Mouse (Mus musculus) heart, embryonic 14.5 days (tissue): ENCODE data around the gene 0610040J01Rik. TPM values are rescaled to one million over a fixed set of nuclear protein-coding genes. Genes with fewer than 3 reads are reported as not detected.

Source experiments
- ATAC-seq: fragments of 200-750 bp; cut with Nextera tagmentation; 2 replicates; pipeline ENCODE4 v1.8.0; 2017; ENCODE audit warnings: low read depth, moderate TSS enrichment; ENCODE audit not compliant: insufficient number of reproducible peaks, insufficient read depth, low FRiP score
- H3K27ac ChIP-seq, 2 experiments: fragments of 200-500 bp in 1 of 2; fragments of 300-500 bp in 1 of 2; sonication (generic) in 1 of 2; replicated peaks in 1 of 2; 2 replicates each; pipeline ENCODE4 v1.5.1; 2012 to 2014; ENCODE audit warnings: low read depth in 2 of 2, low read length in 2 of 2, control low read depth in 1 of 2, mild to moderate bottlenecking in 1 of 2, mixed read lengths in 1 of 2; ENCODE audit not compliant: control insufficient read depth in 1 of 2, insufficient read depth in 1 of 2
- H3K27me3 ChIP-seq: fragments of 300-500 bp; sonication (generic); 2 replicates; pipeline ENCODE4 v1.6.1; 2014; ENCODE audit warnings: mild to moderate bottlenecking, low read length, control low read depth; ENCODE audit not compliant: control insufficient read depth, insufficient read depth
- H3K36me3 ChIP-seq: fragments of 300-500 bp; sonication (generic); 2 replicates; pipeline ENCODE4 v1.6.1; 2014; ENCODE audit warnings: mild to moderate bottlenecking, control low read depth, low read length, mixed read lengths; ENCODE audit not compliant: control insufficient read depth, insufficient read depth
- H3K4me1 ChIP-seq, 2 experiments: fragments of 200-500 bp in 1 of 2; fragments of 300-500 bp in 1 of 2; sonication (generic) in 1 of 2; 2 replicates each; pipeline ENCODE4 v1.6.1; 2012 to 2014; ENCODE audit warnings: low read length in 2 of 2, control low read depth in 1 of 2, mixed read lengths in 1 of 2; ENCODE audit not compliant: control insufficient read depth in 2 of 2, insufficient read depth in 2 of 2
- H3K4me2 ChIP-seq: fragments of 300-500 bp; sonication (generic); 2 replicates; pipeline ENCODE4 v1.6.1; 2014; ENCODE audit warnings: mild to moderate bottlenecking, low read length
- H3K4me3 ChIP-seq, 2 experiments: fragments of 200-500 bp in 1 of 2; fragments of 300-500 bp in 1 of 2; sonication (generic) in 1 of 2; 2 replicates each; pipeline ENCODE4 v1.5.1; 2012 to 2014; ENCODE audit warnings: low read length in 2 of 2, mild to moderate bottlenecking in 2 of 2, control low read depth in 1 of 2, low read depth in 1 of 2, moderate library complexity in 1 of 2; ENCODE audit not compliant: control insufficient read depth in 1 of 2, insufficient read depth in 1 of 2
- H3K9ac ChIP-seq: fragments of 300-500 bp; sonication (generic); 2 replicates; pipeline ENCODE4 v1.6.1; 2014; ENCODE audit warnings: mild to moderate bottlenecking, low read length
- H3K9me3 ChIP-seq: fragments of 300-500 bp; sonication (generic); 2 replicates; pipeline ENCODE4 v1.6.1; 2016; ENCODE audit warnings: low read length, control low read depth; ENCODE audit not compliant: control insufficient read depth
- WGBS: fragments of 180-500 bp; shearing (Covaris S2); extraction: QIAGEN DNeasy Blood & Tissue Kit; methylation state at CpG from one replicate; pipeline ENCODE4 v1.1.7; 2014; 5-methylcytosine and 5-hydroxymethylcytosine counted together
- polyA plus RNA-seq: library from polyadenylated mRNA; unstranded; fragments of >200 nt; fragmentation: Nextera tagmentation; extraction: Ambion mirVana; gene quantifications from 2 replicates; pipeline ENCODE4 v1.2.1, GENCODE M21; 2014

0610040J01Rik gene
- polyA plus RNA-seq, 1 experiment from 2014 or later, result 0.63 TPM

DNA sequence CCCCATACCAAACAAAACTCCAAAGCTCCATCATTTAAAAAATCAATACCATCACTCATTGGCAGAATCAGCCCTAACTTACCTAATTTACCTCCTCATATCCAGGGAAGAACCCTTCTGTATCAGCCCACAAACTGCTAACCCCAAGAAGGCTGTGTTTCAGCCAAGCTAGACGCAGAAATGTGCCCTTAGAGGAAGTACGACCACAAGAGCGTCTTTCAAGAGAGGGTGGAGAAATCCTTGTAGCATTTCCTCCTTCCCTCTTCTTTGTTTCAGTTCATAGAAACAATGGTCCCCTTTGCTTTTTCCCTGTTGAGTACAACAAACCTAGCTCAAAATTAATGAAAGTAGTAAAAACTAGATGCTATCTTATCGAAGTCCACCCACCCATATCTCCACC is 18.9 kb downstream of the 0610040J01Rik start:
- Histone ChIP-seq H3K4me2 (no peak overlapping the region), H3K36me3 (no peaks in the 10 kb centered on the region), H3K4me3 (no peak overlapping the region), H3K9me3 (no peaks in the 10 kb centered on the region), H3K9ac (no peak overlapping the region), H3K27me3 (no peaks in the 10 kb centered on the region), H3K4me1 (no peaks in the 10 kb centered on the region), H3K27ac (no peak overlapping the region)
- 77% methylated on average over 4 of the region's 4 CpGs for WGBS
- ATAC-seq, result no peak

DNA sequence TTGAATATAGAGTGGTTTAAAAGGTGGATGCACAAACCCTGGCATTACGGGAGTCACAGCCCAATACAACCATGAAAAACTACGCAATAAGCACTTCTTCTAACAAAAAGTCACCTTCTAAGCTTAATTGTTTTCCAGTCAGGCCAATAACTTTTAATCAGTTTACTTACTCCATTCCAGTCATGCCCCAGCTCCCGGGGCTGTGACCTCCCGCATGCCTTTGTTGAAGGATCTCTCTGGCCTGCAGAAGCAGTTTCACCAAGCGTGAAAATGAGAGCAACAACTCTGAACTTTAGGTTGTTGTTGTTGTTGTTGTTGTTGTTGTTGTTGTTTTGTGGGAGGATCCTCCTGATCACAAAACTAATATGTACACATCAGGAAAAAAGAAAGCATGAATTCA is 21.8 kb downstream of the 0610040J01Rik start:
- Histone ChIP-seq H3K9me3 (no peaks in the 10 kb centered on the region), H3K27ac (no peak overlapping the region), H3K9ac (no peak overlapping the region), H3K36me3 (no peaks in the 10 kb centered on the region), H3K4me1 (no peaks in the 10 kb centered on the region), H3K27me3 (no peaks in the 10 kb centered on the region), H3K4me3 (no peak overlapping the region), H3K4me2 (no peak overlapping the region)
- ATAC-seq, result no peak
- WGBS, result 69% methylated on average over 5 of the region's 5 CpGs

DNA sequence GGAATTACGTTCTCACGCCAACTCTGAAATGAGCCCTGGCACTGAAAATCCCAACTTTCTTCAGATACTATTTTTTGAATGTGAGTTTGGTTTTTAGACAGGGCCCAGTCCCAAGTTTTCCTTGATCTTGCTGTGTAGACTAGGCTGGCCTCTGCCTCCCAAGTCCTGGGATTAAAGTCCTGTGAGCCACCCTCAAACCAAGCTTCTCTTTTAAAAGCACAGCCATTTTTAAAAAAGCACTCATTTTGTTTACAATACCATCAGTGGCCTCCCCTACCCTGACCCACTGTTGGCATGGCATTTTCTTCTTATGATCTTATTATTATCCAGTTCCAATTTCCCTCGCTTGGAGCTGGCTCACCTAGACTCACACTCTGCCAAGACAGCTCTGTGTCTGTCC is 22.3 kb downstream of the 0610040J01Rik start:
- H3K4me1 ChIP-seq, result no peaks in the 10 kb centered on the region
- H3K36me3 ChIP-seq, result no peaks in the 10 kb centered on the region
- WGBS, result 84% methylated on average over 3 of the region's 3 CpGs
- no peaks in the 10 kb centered on the region for H3K27me3 ChIP-seq
- H3K4me3 ChIP-seq, result no peak overlapping the region
- ATAC-seq, result no peak
- H3K9ac ChIP-seq, result no peak overlapping the region
- no peak overlapping the region for H3K27ac ChIP-seq
- no peak overlapping the region for H3K4me2 ChIP-seq
- no peaks in the 10 kb centered on the region for H3K9me3 ChIP-seq

DNA sequence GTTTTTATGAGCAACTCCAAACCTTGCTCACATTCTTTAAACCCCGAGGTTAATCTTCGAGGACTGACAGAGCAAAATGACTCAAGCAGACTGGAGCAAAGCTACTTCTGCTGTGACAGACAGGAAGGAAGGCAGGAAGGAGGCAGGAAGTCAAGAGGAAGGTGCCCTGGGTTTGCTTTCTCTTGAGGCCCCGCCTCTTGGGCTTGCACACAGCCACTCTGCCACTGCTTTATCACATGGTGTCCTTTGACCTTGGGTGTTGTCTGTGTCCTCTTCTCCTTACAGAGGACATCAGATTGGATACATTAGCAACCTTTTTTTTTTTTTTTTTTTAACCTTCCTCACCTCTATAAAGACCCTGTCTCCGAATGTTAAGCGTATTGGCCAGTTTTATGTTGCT is 25.0 kb downstream of the 0610040J01Rik start:
- no peak overlapping the region for H3K4me2 ChIP-seq
- no peak overlapping the region for H3K4me3 ChIP-seq
- H3K9ac ChIP-seq, result no peak overlapping the region
- H3K27ac ChIP-seq, result no peak overlapping the region
- H3K27me3 ChIP-seq, result no peaks in the 10 kb centered on the region
- no peak for ATAC-seq
- no peaks in the 10 kb centered on the region for H3K4me1 ChIP-seq
- no peaks in the 10 kb centered on the region for H3K9me3 ChIP-seq
- no peaks in the 10 kb centered on the region for H3K36me3 ChIP-seq
- WGBS, result 68% methylated on average over 5 of the region's 5 CpGs

DNA sequence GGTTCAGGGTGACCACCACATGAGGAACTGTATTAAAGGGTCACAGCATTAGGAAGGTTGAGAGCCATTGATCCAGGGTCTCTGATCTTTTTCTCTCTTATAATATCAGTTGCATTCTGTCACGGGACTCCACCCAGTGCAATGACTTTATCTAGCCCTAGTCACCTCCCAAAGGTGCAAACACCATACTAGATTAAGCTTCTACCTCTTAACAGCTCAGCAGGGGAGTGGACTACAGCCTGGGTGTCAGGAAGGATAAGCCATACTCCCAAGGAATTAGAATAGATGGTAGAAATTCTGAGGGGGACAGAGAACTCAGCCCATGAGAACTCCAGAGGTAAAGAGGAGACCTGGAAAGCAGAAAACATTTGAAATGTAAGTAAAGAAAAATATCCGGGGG is 25.7 kb downstream of the 0610040J01Rik start:
- Histone ChIP-seq H3K9me3 (no peaks in the 10 kb centered on the region), H3K4me2 (no peak overlapping the region), H3K27me3 (no peaks in the 10 kb centered on the region), H3K4me1 (no peaks in the 10 kb centered on the region), H3K36me3 (no peaks in the 10 kb centered on the region), H3K9ac (no peak overlapping the region), H3K4me3 (no peak overlapping the region), H3K27ac (no peak overlapping the region)
- 82% methylated on average over 2 of the region's 2 CpGs for WGBS
- ATAC-seq, result no peak

DNA sequence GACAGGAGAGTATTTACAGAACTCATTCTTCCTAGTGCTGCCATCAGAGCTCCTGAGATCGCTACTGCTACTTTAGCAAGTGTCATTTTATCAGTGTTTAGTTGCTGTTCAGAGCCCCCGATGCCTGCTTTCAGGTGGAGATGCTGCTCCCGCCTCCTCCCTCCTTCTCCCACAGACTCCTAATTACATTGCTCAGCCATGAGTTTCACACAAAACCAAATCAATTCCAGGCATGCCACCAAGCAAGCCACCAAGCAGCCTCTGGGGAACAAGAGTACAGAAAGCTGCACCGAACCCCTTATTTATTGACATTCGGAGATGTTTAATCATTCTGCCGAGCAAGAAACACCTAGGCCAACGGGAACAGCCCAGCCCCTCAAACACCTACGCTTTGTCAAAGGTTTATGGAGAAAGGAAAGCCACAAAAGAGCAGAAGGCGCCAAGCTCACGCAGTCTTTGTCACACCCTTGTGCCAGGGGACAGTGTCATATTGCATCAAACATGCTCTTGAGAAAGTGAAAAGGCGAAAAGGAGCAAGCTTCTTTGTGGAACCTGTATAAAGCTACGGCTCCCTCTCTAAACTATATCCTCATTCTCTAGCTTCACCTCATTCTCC is 27.7 kb downstream of the 0610040J01Rik start:
- Histone ChIP-seq H3K4me3 (no peak overlapping the region), H3K4me1 (no peaks in the 10 kb centered on the region), H3K27me3 (no peaks in the 10 kb centered on the region), H3K36me3 (no peaks in the 10 kb centered on the region), H3K4me2 (no peak overlapping the region), H3K27ac (no peak overlapping the region), H3K9me3 (no peaks in the 10 kb centered on the region), H3K9ac (no peak overlapping the region)
- no peak for ATAC-seq
- WGBS, result 84% methylated on average over 12 of the region's 12 CpGs

DNA sequence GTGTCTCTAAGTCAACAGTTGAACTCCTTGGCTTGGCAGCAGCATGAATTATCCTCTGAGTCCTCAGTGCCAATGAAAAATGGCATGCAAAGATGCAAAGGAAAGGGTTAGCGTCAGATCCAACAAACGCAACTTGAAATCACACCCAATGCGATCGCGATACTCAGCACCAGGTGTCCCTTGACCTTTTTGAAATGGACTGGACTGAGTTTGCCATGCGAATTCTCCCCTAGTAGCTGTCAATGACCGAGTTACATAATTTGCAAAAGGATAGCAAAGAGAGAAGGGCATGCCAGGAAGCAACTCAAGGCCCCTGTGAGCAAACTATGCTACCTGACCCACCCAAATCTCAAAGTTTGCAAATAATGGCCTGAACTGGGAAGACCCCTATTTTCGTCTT is 34.9 kb downstream of the 0610040J01Rik start:
- WGBS, result 90% methylated on average over 8 of the region's 8 CpGs
- Histone ChIP-seq H3K27ac (no peak overlapping the region), H3K4me1 (no peaks in the 10 kb centered on the region), H3K36me3 (no peaks in the 10 kb centered on the region), H3K4me2 (no peak overlapping the region), H3K9me3 (peaks cover 3% of the 10 kb centered on the region; the same call in 1 of the 2 replicates), H3K9ac (no peak overlapping the region), H3K4me3 (no peak overlapping the region), H3K27me3 (no peaks in the 10 kb centered on the region)
- ATAC-seq, result no peak

DNA sequence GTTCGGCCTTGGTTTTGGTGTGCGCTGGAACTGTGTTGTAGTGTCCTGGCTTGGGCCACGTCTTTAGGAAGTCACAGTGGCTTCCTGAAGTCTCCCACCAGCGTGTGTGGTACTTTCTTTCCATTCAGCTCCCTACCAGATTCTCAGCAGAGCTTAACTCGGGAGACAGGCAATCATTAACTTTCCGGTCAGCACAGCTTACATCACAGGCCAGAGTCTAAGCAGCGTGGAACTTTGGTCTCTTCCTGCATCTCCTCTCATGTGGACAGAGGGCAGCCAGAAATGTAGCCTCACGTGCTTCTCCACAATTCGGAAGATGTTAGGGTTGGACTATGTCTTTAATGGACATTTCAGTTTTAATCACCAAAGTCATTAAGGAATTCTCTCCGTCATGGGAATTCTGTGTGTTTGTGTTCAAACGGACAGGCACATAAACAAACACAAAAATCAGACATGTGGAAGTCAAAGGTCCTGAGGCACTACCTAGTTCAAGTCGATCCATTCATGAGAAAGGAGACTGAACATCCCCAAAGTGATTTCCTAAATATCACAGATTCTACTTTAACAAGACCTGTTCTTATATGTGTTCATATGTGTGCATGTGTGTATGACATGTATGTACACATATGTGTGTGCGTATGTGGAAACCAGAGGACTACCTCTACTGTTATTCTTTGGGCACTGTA is 35.5 kb downstream of the 0610040J01Rik start:
- WGBS, result 86% methylated on average over 13 of the region's 13 CpGs

More for the DNA sequence above, 35.5 kb downstream of the 0610040J01Rik start:
- Histone ChIP-seq H3K9me3 (peaks cover 3% of the 10 kb centered on the region; the same call in 1 of the 2 replicates), H3K36me3 (no peaks in the 10 kb centered on the region), H3K27ac (no peak overlapping the region), H3K4me1 (no peaks in the 10 kb centered on the region), H3K27me3 (no peaks in the 10 kb centered on the region), H3K9ac (no peak overlapping the region), H3K4me2 (no peak overlapping the region), H3K4me3 (no peak overlapping the region)
- ATAC-seq, result no peak
